Mouse (Mus musculus) heart, embryonic 10.5 days (tissue): Measurements from ENCODE around the gene Calhm4. TPM values are rescaled to one million over a fixed set of nuclear protein-coding genes. Genes with fewer than 3 reads are reported as not detected.
A peak's percentile ranks its signal among the peaks of the same experiment; 100 is the strongest.
"Not testable (repeated sequence)": the region's sequence is repeated elsewhere in the genome, so short reads cannot be mapped to it uniquely, and the experiment has no call there.

ENCODE experiments used
- DNase-seq: peaks from one replicate; pipeline ENCODE4 v3.0.0-alpha.2; 2017; ENCODE audit warnings: low spot score
- H3K27ac ChIP-seq: fragments of 300-500 bp; sonication (generic); 2 replicates; pipeline ENCODE4 v1.5.1; 2016; ENCODE audit warnings: mild to moderate bottlenecking
- H3K27me3 ChIP-seq: fragments of 300-500 bp; sonication (generic); 2 replicates; pipeline ENCODE4 v1.6.1; 2016; ENCODE audit warnings: mild to moderate bottlenecking; ENCODE audit not compliant: poor library complexity, insufficient read depth, severe bottlenecking
- H3K36me3 ChIP-seq: fragments of 300-500 bp; sonication (generic); 2 replicates; pipeline ENCODE4 v1.6.1; 2016; ENCODE audit warnings: mild to moderate bottlenecking, moderate library complexity
- H3K4me1 ChIP-seq: fragments of 300-500 bp; sonication (generic); 2 replicates; pipeline ENCODE4 v1.6.1; 2016; ENCODE audit warnings: mild to moderate bottlenecking
- H3K4me3 ChIP-seq: fragments of 300-500 bp; sonication (generic); 2 replicates; pipeline ENCODE4 v1.5.1; 2016; ENCODE audit warnings: mild to moderate bottlenecking, moderate library complexity
- H3K9me3 ChIP-seq: fragments of 300-500 bp; sonication (generic); 2 replicates; pipeline ENCODE4 v1.6.1; 2016; ENCODE audit warnings: mild to moderate bottlenecking, moderate library complexity
- WGBS: fragments of 180-500 bp; shearing (Covaris S2); methylation state at CpG from one replicate; pipeline ENCODE4 v1.1.7; 2016; 5-methylcytosine and 5-hydroxymethylcytosine counted together
- polyA plus RNA-seq: library from polyadenylated mRNA; unstranded; fragments of >200 nt; fragmentation: Nextera tagmentation; extraction: Ambion mirVana; gene quantifications from 2 replicates; pipeline ENCODE4 v1.2.1, GENCODE M21; 2016

Calhm4 gene
- polyA plus RNA-seq, 1 experiment from 2014 or later: not detected

- DNase-seq: peak; percentile 90
- Histone ChIP-seq H3K4me3 (peak overlapping the region; percentile 45; the same call in 1 of the 2 replicates), H3K36me3 (no peaks in the 10 kb centered on the region), H3K27me3 (no peaks in the 10 kb centered on the region), H3K9me3 (no peaks in the 10 kb centered on the region), H3K4me1 (no peaks in the 10 kb centered on the region), H3K27ac (no peak overlapping the region)
- 20% methylated on average over 22 of the region's 22 CpGs for WGBS
Measured at GRCm38 (mm10) chr10:34033630-34034305, 10.3 kb downstream of the Calhm4 start.

- Histone ChIP-seq H3K4me3 (no peak overlapping the region), H3K27me3 (no peaks in the 10 kb centered on the region), H3K27ac (no peak overlapping the region), H3K4me1 (no peaks in the 10 kb centered on the region), H3K36me3 (no peaks in the 10 kb centered on the region), H3K9me3 (no peaks in the 10 kb centered on the region)
- DNase-seq: no peak
- WGBS: 60% methylated on average over 5 of the region's 5 CpGs
Measured at GRCm38 (mm10) chr10:34030322-34030721, 13.8 kb downstream of the Calhm4 start.

DNA sequence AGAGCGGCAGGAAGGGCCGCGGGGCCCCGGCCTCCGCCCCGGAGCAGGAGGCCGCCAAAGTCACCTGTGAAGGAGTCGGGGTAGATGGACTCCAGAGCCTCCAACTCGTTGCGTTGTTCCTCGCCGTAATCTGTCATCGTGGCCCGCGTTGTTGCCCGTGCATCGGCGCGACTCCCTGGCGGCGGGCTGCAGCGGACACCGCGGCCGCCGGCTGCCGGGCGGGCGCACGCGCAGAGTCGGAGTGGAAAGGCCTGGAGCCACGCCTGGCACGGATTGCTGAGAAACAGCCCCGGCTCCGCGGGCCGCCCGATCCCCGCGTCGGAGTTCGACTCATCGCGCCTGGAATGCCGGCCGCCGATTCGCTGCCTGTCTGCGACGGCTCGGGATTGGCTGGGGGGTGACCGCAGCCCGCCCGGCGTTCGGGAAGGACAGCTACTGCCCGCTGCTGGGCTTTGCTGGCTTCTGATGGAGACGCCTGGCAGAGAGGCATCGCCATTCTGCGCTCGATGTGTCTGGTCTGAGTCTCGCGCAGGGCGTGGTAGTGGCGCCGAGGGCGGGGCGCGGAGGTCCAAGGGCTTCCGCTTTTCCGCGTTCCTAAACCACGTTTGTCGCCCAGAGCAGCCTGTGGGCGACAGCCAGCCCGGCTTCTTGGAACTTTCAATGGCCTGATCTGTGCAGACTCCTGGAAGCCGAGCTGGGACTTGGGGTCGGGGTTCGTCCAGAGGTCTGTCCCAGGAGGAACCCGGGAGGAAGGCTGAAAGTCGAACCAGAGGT lies 24.6 kb downstream of the Calhm4 start, which contains the start of gene Rwdd1:
Gene Rwdd1 (minus strand): TSS at position 323 of the 774 bp plus-strand sequence.
- peak; percentile 99 for DNase-seq
- Histone ChIP-seq H3K9me3 (no peaks in the 10 kb centered on the region), H3K27ac (peak within 1 kb of the TSS; percentile 89), H3K4me1 (peaks cover 12% of the 10 kb centered on the region), H3K36me3 (no peaks in the 10 kb centered on the region), H3K4me3 (peak within 1 kb of the TSS; percentile 75), H3K27me3 (no peaks in the 10 kb centered on the region)
- under 1% methylated on average over 82 of the region's 82 CpGs for WGBS

- peak overlapping the region; percentile 75 for H3K4me3 ChIP-seq
- DNase-seq: no peak
- H3K4me1 ChIP-seq: peaks cover 12% of the 10 kb centered on the region
- no peaks in the 10 kb centered on the region for H3K9me3 ChIP-seq
- no peaks in the 10 kb centered on the region for H3K27me3 ChIP-seq
- WGBS: under 1% methylated on average over 21 of the region's 21 CpGs
- H3K27ac ChIP-seq: peak overlapping the region; percentile 89
- no peaks in the 10 kb centered on the region for H3K36me3 ChIP-seq
Measured at GRCm38 (mm10) chr10:34018746-34019301, 25.3 kb downstream of the Calhm4 start.

- 85% methylated on average over 2 of the region's 2 CpGs for WGBS
- H3K4me1 ChIP-seq: peaks cover 4% of the 10 kb centered on the region
- no peak for DNase-seq
- H3K27me3 ChIP-seq: no peaks in the 10 kb centered on the region
- no peak overlapping the region for H3K27ac ChIP-seq
- peaks cover 16% of the 10 kb centered on the region for H3K36me3 ChIP-seq
- no peak overlapping the region for H3K4me3 ChIP-seq
- no peaks in the 10 kb centered on the region for H3K9me3 ChIP-seq
Measured at GRCm38 (mm10) chr10:34013241-34013640, 30.9 kb downstream of the Calhm4 start.

DNA sequence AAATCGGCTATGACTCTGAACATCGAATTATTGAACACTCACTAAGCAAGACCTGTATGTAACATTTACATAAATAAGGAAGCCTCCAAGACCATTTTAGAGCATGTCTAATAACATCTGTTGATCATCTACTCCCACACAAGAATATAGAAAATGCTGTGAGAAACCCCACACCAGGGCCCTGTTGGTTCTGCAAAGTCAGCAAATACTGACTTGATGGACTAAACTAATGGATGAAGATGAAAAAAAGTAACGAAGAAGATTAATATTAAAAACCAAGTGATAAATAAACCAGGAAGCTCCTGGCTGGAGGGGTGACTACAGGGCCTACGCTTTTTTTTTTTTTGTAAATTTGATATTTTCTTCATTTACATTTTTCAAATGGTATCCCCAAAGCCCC lies 31.5 kb downstream of the Calhm4 start:
- H3K27ac ChIP-seq: no peak overlapping the region
- H3K9me3 ChIP-seq: no peaks in the 10 kb centered on the region
- no peak overlapping the region for H3K4me3 ChIP-seq
- 94% methylated on average over 4 of the region's 4 CpGs for WGBS
- no peaks in the 10 kb centered on the region for H3K4me1 ChIP-seq
- no peak for DNase-seq
- no peaks in the 10 kb centered on the region for H3K27me3 ChIP-seq
- peaks cover 22% of the 10 kb centered on the region for H3K36me3 ChIP-seq

GRCm38 (mm10) chr10:33998397-33998796 lies 45.7 kb downstream of the Calhm4 start:
- no peak for DNase-seq
- peaks cover 87% of the 10 kb centered on the region for H3K36me3 ChIP-seq
- no peaks in the 10 kb centered on the region for H3K27me3 ChIP-seq
- H3K4me3 ChIP-seq: no peak overlapping the region
- no peaks in the 10 kb centered on the region for H3K4me1 ChIP-seq
- no peak overlapping the region for H3K27ac ChIP-seq
- no peaks in the 10 kb centered on the region for H3K9me3 ChIP-seq

- DNase-seq, H3K4me1 ChIP-seq, H3K27ac ChIP-seq, H3K4me3 ChIP-seq, H3K27me3 ChIP-seq, H3K9me3 ChIP-seq: not testable (repeated sequence)
- H3K36me3 ChIP-seq: peaks cover 89% of the 10 kb centered on the region
- WGBS: 91% methylated on average over 6 of the region's 8 CpGs
Measured at GRCm38 (mm10) chr10:33996686-33997085, 47.4 kb downstream of the Calhm4 start.

Other genes starting within 250 kb of the Calhm4 start
- not detected in 2 replicates for gene Sult3a1, start 186.6 kb downstream of the Calhm4 start, polyA plus RNA-seq
- gene Rsph4a, start 139.2 kb downstream of the Calhm4 start, polyA plus RNA-seq: not detected in 2 replicates
- 14.5 and 18.7 TPM in 2 replicates for gene Zup1, start 93.0 kb downstream of the Calhm4 start, polyA plus RNA-seq
- 106 and 125 TPM in 2 replicates for gene Rwdd1, start 24.7 kb downstream of the Calhm4 start, polyA plus RNA-seq
- gene Trappc3l, start 6.7 kb downstream of the Calhm4 start, polyA plus RNA-seq: not detected in 2 replicates
- 0.70 and 0.95 TPM in 2 replicates for gene Calhm5, start 52.2 kb upstream of the Calhm4 start, polyA plus RNA-seq
- 0.48 and 0.88 TPM in 2 replicates for gene Calhm6, start 83.7 kb upstream of the Calhm4 start, polyA plus RNA-seq
- gene Dse, start 163.4 kb upstream of the Calhm4 start, polyA plus RNA-seq: 20.9 and 22.8 TPM in 2 replicates
- gene Tspyl1, start 237.9 kb upstream of the Calhm4 start, polyA plus RNA-seq: 57.5 and 69.9 TPM in 2 replicates